Mouse (Mus musculus): ENCODE measurements at regions not wholly inside any gene's neighbourhood (a gene's known extent, or its start where the extent isn't known, plus 50 kb on each side); places are given as distances from the start of the nearest gene placed in this dataset.

GRCm38 (mm10) chr15:60633457-60633850, 220.1 kb downstream of the Fam84b start:
- TF ChIP-seq POLR2A (IDR thresholded peaks at IDR 0.05; ENCODE audit: low read depth, low read length) (no peak), CTCF (IDR thresholded peaks at IDR 0.05; ENCODE audit: extremely low read depth, insufficient read depth, insufficient read length, insufficient replicate concordance) (no peak)
- H3K27me3 ChIP-seq (ENCODE audit: control insufficient read depth, insufficient read depth, low read length): no peaks in the 10 kb centered on the region
- DNase-seq (ENCODE audit: low read depth in 1 of 2, low spot score in 2 of 2): no peak
- no peak overlapping the region for H3K4me3 ChIP-seq (ENCODE audit: extremely low read depth, insufficient read depth, insufficient read length)
- 80% methylated on average over 3 of the region's 3 CpGs for WGBS
- H3K36me3 ChIP-seq (ENCODE audit: control insufficient read depth, insufficient read depth, low read length): no peaks in the 10 kb centered on the region
- H3K4me1 ChIP-seq (ENCODE audit: control insufficient read depth, insufficient read depth, insufficient read length): no peaks in the 10 kb centered on the region
- H3K27ac ChIP-seq (ENCODE audit: insufficient read depth, low read length): no peak overlapping the region

GRCm38 (mm10) chr15:60632789-60633456, 220.7 kb downstream of the Fam84b start:
- no peaks in the 10 kb centered on the region for H3K4me1 ChIP-seq (ENCODE audit: control insufficient read depth, insufficient read depth, insufficient read length)
- DNase-seq (ENCODE audit: low read depth in 1 of 2, low spot score in 2 of 2): no peak
- no peak for TF ChIP-seq CTCF (IDR thresholded peaks at IDR 0.05; ENCODE audit: extremely low read depth, insufficient read depth, insufficient read length, insufficient replicate concordance)
- TF ChIP-seq POLR2A (IDR thresholded peaks at IDR 0.05; ENCODE audit: low read depth, low read length): no peak
- WGBS: 87% methylated on average over 4 of the region's 4 CpGs
- no peak overlapping the region for H3K27ac ChIP-seq (ENCODE audit: insufficient read depth, low read length)
- H3K27me3 ChIP-seq (ENCODE audit: control insufficient read depth, insufficient read depth, low read length): no peaks in the 10 kb centered on the region
- no peak overlapping the region for H3K4me3 ChIP-seq (ENCODE audit: extremely low read depth, insufficient read depth, insufficient read length)
- H3K36me3 ChIP-seq (ENCODE audit: control insufficient read depth, insufficient read depth, low read length): no peaks in the 10 kb centered on the region

- H3K36me3 ChIP-seq (ENCODE audit: control insufficient read depth, insufficient read depth, low read length): no peaks in the 10 kb centered on the region
- DNase-seq (ENCODE audit: low read depth in 1 of 2, low spot score in 2 of 2): no peak
- H3K4me1 ChIP-seq (ENCODE audit: control insufficient read depth, insufficient read depth, insufficient read length): no peaks in the 10 kb centered on the region
- H3K4me3 ChIP-seq (ENCODE audit: extremely low read depth, insufficient read depth, insufficient read length): no peak overlapping the region
- no peak for TF ChIP-seq POLR2A (IDR thresholded peaks at IDR 0.05; ENCODE audit: low read depth, low read length)
- no peak for TF ChIP-seq CTCF (IDR thresholded peaks at IDR 0.05; ENCODE audit: extremely low read depth, insufficient read depth, insufficient read length, insufficient replicate concordance)
- no peak overlapping the region for H3K27ac ChIP-seq (ENCODE audit: insufficient read depth, low read length)
- H3K27me3 ChIP-seq (ENCODE audit: control insufficient read depth, insufficient read depth, low read length): no peaks in the 10 kb centered on the region
- WGBS: 75% methylated on average over 7 of the region's 7 CpGs
Observed at GRCm38 (mm10) chr15:60630756-60631402, 222.7 kb downstream of the Fam84b start.

- WGBS: 81% methylated on average over 2 of the region's 2 CpGs
- no peaks in the 10 kb centered on the region for H3K27me3 ChIP-seq (ENCODE audit: control insufficient read depth, insufficient read depth, low read length)
- H3K36me3 ChIP-seq (ENCODE audit: control insufficient read depth, insufficient read depth, low read length): no peaks in the 10 kb centered on the region
- no peak for DNase-seq (ENCODE audit: low read depth in 1 of 2, low spot score in 2 of 2)
- no peak overlapping the region for H3K4me3 ChIP-seq (ENCODE audit: extremely low read depth, insufficient read depth, insufficient read length)
- H3K27ac ChIP-seq (ENCODE audit: insufficient read depth, low read length): no peak overlapping the region
- no peak for TF ChIP-seq CTCF (IDR thresholded peaks at IDR 0.05; ENCODE audit: extremely low read depth, insufficient read depth, insufficient read length, insufficient replicate concordance)
- H3K4me1 ChIP-seq (ENCODE audit: control insufficient read depth, insufficient read depth, insufficient read length): no peaks in the 10 kb centered on the region
Observed at GRCm38 (mm10) chr15:60618801-60619200, 234.8 kb downstream of the Fam84b start.

- no peak for DNase-seq (ENCODE audit: low read depth in 1 of 2, low spot score in 2 of 2)
- Histone ChIP-seq H3K36me3 (ENCODE audit: control insufficient read depth, insufficient read depth, low read length) (no peaks in the 10 kb centered on the region), H3K27ac (ENCODE audit: insufficient read depth, low read length) (no peak overlapping the region), H3K4me1 (ENCODE audit: control insufficient read depth, insufficient read depth, insufficient read length) (no peaks in the 10 kb centered on the region), H3K4me3 (ENCODE audit: extremely low read depth, insufficient read depth, insufficient read length) (no peak overlapping the region), H3K27me3 (ENCODE audit: control insufficient read depth, insufficient read depth, low read length) (no peaks in the 10 kb centered on the region)
- 67% methylated on average over 2 of the region's 2 CpGs for WGBS
- no peak for TF ChIP-seq CTCF (IDR thresholded peaks at IDR 0.05; ENCODE audit: extremely low read depth, insufficient read depth, insufficient read length, insufficient replicate concordance)
- no peak for TF ChIP-seq POLR2A (IDR thresholded peaks at IDR 0.05; ENCODE audit: low read depth, low read length)
Observed at GRCm38 (mm10) chr15:60617371-60617770, 236.2 kb downstream of the Fam84b start.

- Histone ChIP-seq H3K27me3 (ENCODE audit: control insufficient read depth, insufficient read depth, low read length) (no peaks in the 10 kb centered on the region), H3K36me3 (ENCODE audit: control insufficient read depth, insufficient read depth, low read length) (no peaks in the 10 kb centered on the region), H3K4me3 (ENCODE audit: extremely low read depth, insufficient read depth, insufficient read length) (no peak overlapping the region), H3K27ac (ENCODE audit: insufficient read depth, low read length) (no peak overlapping the region), H3K4me1 (ENCODE audit: control insufficient read depth, insufficient read depth, insufficient read length) (no peaks in the 10 kb centered on the region)
- DNase-seq (ENCODE audit: low read depth in 1 of 2, low spot score in 2 of 2): no peak
- TF ChIP-seq POLR2A (IDR thresholded peaks at IDR 0.05; ENCODE audit: low read depth, low read length): no peak
Observed at GRCm38 (mm10) chr15:60601885-60602284, 251.7 kb downstream of the Fam84b start.

- whole genome bisulfite sequencing: 87% methylated on average over 5 of the region's 5 CpGs
- Histone ChIP-seq H3K4me3 (ENCODE audit: extremely low read depth, insufficient read depth, insufficient read length) (no peak overlapping the region), H3K36me3 (ENCODE audit: control insufficient read depth, insufficient read depth, low read length) (no peaks in the 10 kb centered on the region), H3K27ac (ENCODE audit: insufficient read depth, low read length) (no peak overlapping the region), H3K27me3 (ENCODE audit: control insufficient read depth, insufficient read depth, low read length) (no peaks in the 10 kb centered on the region), H3K4me1 (ENCODE audit: control insufficient read depth, insufficient read depth, insufficient read length) (no peaks in the 10 kb centered on the region)
- TF ChIP-seq POLR2A (IDR thresholded peaks at IDR 0.05; ENCODE audit: low read depth, low read length) (no peak), CTCF (IDR thresholded peaks at IDR 0.05; ENCODE audit: extremely low read depth, insufficient read depth, insufficient read length, insufficient replicate concordance) (no peak)
- DNase-seq (ENCODE audit: low read depth in 1 of 2, low spot score in 2 of 2): no peak
Observed at GRCm38 (mm10) chr15:60577084-60577483, 276.5 kb downstream of the Fam84b start.

Data from spleen, adult 2 months (tissue).